Mouse (Mus musculus) heart, embryonic 15.5 days (tissue): ENCODE measurements at regions not wholly inside any gene's neighbourhood (a gene's known extent, or its start where the extent isn't known, plus 50 kb on each side); places are given as distances from the start of the nearest gene placed in this dataset.

ENCODE experiments used
- ATAC-seq: fragments of 200-750 bp; cut with Nextera tagmentation; replicated peaks from 2 replicates; pipeline ENCODE4 v1.8.0; 2017; ENCODE audit warnings: low read depth, moderate TSS enrichment; ENCODE audit not compliant: insufficient number of reproducible peaks, insufficient read depth, low FRiP score
- H3K27ac ChIP-seq: fragments of 300-500 bp; sonication (generic); 2 replicates; pipeline ENCODE4 v1.5.1; 2015; ENCODE audit warnings: mild to moderate bottlenecking, inconsistent platforms
- H3K27me3 ChIP-seq: fragments of 300-500 bp; sonication (generic); 2 replicates; pipeline ENCODE4 v1.6.1; 2015; ENCODE audit warnings: inconsistent platforms
- H3K36me3 ChIP-seq: fragments of 300-500 bp; sonication (generic); 2 replicates; pipeline ENCODE4 v1.6.1; 2015; ENCODE audit warnings: mild to moderate bottlenecking, inconsistent platforms
- H3K4me1 ChIP-seq: fragments of 300-500 bp; sonication (generic); replicated peaks from 2 replicates; pipeline ENCODE4 v1.6.1; 2015; ENCODE audit warnings: inconsistent platforms
- H3K4me2 ChIP-seq: fragments of 300-500 bp; sonication (generic); 2 replicates; pipeline ENCODE4 v1.6.1; 2015; ENCODE audit warnings: inconsistent platforms, mild to moderate bottlenecking, moderate library complexity
- H3K4me3 ChIP-seq: fragments of 300-500 bp; sonication (generic); 2 replicates; pipeline ENCODE4 v1.5.1; 2015; ENCODE audit warnings: mild to moderate bottlenecking, inconsistent platforms
- H3K9ac ChIP-seq: fragments of 300-500 bp; sonication (generic); 2 replicates; pipeline ENCODE4 v1.6.1; 2015; ENCODE audit warnings: mild to moderate bottlenecking, inconsistent platforms
- H3K9me3 ChIP-seq: fragments of 300-500 bp; sonication (generic); replicated peaks from 2 replicates; pipeline ENCODE4 v1.6.1; 2016; ENCODE audit warnings: inconsistent platforms
- WGBS: fragments of 180-500 bp; shearing (Covaris S2); methylation state at CpG from one replicate; pipeline ENCODE4 v1.1.7; 2015; ENCODE audit warnings: mixed read lengths; 5-methylcytosine and 5-hydroxymethylcytosine counted together

DNA sequence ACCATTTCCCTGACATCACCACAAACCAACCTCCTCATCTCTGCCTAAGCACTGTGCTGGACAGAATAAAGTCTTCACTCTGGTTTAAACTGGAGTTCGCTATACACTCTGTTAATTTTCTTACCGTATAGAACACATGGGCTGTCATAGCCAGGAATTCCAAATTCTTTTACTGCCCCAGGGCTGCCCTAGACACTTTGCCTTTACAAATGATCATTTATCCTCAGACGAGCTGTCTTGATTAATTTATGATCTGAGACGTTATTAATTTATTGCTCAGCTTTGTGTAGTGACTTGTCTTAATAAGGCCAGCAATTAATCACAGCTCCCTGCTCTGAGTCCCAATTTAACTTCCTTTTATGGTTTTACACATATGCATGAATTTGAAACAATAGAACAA is 125.2 kb upstream of the Lnx1 start:
- Histone ChIP-seq H3K27me3 (peaks cover 12% of the 10 kb centered on the region; the same call in 1 of the 2 replicates), H3K4me3 (no peak overlapping the region), H3K4me1 (no peaks in the 10 kb centered on the region), H3K9me3 (no peaks in the 10 kb centered on the region), H3K27ac (no peak overlapping the region), H3K4me2 (no peak overlapping the region), H3K9ac (no peak overlapping the region), H3K36me3 (no peaks in the 10 kb centered on the region)
- WGBS: 68% methylated on average over 4 of the region's 4 CpGs
- ATAC-seq: no peak

DNA sequence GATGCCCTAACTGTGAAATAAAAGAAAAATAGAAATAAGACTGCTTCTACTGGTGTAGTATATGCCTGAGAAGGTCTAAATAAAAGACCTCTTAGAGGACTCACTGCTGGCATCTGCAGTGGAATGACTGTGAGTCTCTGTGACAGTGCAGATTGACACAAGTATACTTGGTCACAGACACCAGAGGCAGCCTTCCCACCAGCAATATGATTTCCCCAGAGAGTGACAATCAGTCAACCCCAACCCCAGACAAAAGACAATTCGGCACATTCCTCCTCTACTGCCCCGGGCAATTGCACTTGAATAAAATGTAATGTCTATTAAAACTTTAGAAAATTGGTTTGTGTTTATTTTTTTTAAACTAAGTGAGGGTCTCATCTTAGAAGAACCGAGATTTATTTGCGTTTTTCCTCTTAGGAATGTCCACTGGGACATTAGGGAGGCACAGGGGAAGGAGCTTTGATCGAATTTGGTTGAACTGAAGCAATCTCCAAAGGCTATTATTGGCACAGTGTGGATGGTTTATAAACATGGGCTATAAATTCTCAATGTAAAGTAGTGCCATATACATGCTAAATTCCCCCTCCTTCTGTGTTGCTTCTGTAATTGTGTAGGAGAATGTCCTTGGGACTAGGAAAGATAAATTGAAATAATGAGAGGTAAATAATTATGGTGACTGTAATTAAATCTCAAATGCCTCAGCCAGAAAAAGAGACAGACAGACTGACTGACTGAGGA is 123.0 kb upstream of the Lnx1 start:
- Histone ChIP-seq H3K9ac (no peak overlapping the region), H3K27me3 (peaks cover 25% of the 10 kb centered on the region), H3K36me3 (no peaks in the 10 kb centered on the region), H3K9me3 (no peaks in the 10 kb centered on the region), H3K4me3 (no peak overlapping the region), H3K27ac (no peak overlapping the region), H3K4me1 (no peaks in the 10 kb centered on the region), H3K4me2 (no peak overlapping the region)
- ATAC-seq: no peak
- WGBS: 58% methylated on average over 5 of the region's 5 CpGs

DNA sequence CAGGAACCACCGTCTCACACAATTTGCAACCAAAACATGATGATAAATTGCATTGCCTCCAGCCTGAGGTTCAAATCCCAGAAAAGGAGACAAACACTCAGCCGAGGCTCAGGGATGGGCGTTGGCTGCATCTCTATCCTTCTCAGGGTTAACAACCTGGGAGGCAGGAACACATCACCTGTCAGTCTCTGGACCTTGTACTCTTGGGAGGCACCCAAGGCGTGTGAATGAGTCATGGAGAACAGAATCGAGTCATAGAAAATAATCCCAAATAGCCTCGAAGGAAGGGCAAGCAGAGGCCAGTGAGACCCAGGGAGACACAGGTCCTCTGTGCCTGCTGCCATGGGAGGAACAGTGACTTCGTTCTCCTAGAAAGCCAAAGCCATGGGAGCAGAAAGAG is 121.0 kb upstream of the Lnx1 start:
- 72% methylated on average over 7 of the region's 7 CpGs for WGBS
- Histone ChIP-seq H3K4me3 (no peak overlapping the region), H3K36me3 (no peaks in the 10 kb centered on the region), H3K9me3 (no peaks in the 10 kb centered on the region), H3K27ac (no peak overlapping the region), H3K4me1 (no peaks in the 10 kb centered on the region), H3K4me2 (no peak overlapping the region), H3K27me3 (peaks cover 29% of the 10 kb centered on the region), H3K9ac (no peak overlapping the region)
- no peak for ATAC-seq

DNA sequence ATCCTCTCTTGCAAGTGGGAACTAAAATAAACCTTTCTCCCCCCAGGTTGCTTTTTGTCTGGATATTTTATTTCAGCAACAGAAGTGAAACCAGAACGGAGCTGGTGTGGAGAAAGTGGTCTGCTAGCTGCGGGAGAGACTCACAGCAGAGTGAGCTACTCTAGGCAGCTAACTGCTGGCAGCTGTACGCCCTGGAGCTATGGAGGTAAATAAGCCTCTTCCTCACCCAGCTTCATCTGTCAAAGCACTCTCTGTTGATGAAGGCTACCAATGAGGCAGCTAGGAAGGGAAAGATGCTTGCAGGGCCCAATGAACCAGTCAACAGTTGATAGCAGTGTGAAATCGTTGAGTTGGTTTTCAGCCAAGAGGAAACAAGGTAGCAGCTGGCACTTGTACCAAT is 119.3 kb upstream of the Lnx1 start:
- Histone ChIP-seq H3K9me3 (no peaks in the 10 kb centered on the region), H3K9ac (no peak overlapping the region), H3K27ac (no peak overlapping the region), H3K36me3 (no peaks in the 10 kb centered on the region), H3K4me1 (peaks cover 5% of the 10 kb centered on the region; the same call in 1 of the 2 replicates), H3K4me3 (no peak overlapping the region), H3K27me3 (peaks cover 45% of the 10 kb centered on the region), H3K4me2 (no peak overlapping the region)
- WGBS: 67% methylated on average over 4 of the region's 4 CpGs
- ATAC-seq: no peak

DNA sequence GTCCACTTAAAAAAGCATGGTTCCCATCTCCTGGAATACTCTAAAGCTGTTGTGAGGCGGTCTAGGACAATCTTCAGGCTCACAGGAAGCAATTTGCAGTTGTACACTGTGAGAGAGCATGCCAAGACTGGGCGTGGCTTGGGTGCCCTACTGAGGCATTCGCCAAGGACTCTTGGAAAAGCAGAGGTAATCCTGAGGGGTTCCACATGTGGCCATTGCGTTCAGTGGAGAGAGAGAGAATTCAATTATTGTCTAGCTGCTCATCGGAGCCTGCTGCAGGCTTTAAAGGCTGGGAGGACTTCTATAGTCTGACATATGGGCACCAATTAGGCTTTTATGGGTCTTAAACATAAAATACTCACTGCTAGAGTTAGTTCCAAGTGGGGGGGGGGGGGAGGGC is 113.8 kb upstream of the Lnx1 start:
- no peak overlapping the region for H3K9ac ChIP-seq
- no peak overlapping the region for H3K27ac ChIP-seq
- H3K27me3 ChIP-seq: peaks cover 46% of the 10 kb centered on the region
- H3K36me3 ChIP-seq: no peaks in the 10 kb centered on the region
- H3K4me3 ChIP-seq: no peak overlapping the region
- H3K4me1 ChIP-seq: peaks cover 8% of the 10 kb centered on the region
- no peaks in the 10 kb centered on the region for H3K9me3 ChIP-seq
- H3K4me2 ChIP-seq: no peak overlapping the region
- WGBS: 68% methylated on average over 5 of the region's 5 CpGs
- no peak for ATAC-seq

DNA sequence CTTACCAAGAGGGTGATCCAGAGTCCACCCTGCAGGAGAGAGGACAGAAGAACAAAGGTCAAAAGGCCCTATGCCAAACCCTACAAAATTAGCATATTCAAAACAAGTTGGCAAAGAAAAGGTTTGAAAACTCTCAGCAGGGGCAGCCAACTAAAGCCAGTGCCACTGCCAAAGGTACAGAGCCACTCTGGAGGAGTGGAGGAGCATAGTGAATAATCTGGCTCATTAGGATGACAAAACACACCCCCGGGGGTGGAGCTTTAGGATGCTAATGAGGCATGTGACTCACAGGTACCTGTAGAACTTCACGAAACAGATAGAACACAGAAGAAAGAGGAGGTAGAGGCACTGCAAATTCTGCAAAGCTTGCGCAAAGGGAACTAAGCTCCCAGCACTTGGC is 110.7 kb upstream of the Lnx1 start:
- no peak for ATAC-seq
- no peak overlapping the region for H3K27ac ChIP-seq
- no peaks in the 10 kb centered on the region for H3K9me3 ChIP-seq
- no peaks in the 10 kb centered on the region for H3K36me3 ChIP-seq
- H3K4me1 ChIP-seq: peaks cover 24% of the 10 kb centered on the region
- H3K4me2 ChIP-seq: no peak overlapping the region
- H3K27me3 ChIP-seq: peaks cover 56% of the 10 kb centered on the region
- H3K9ac ChIP-seq: no peak overlapping the region
- 38% methylated on average over 3 of the region's 3 CpGs for WGBS
- H3K4me3 ChIP-seq: no peak overlapping the region

DNA sequence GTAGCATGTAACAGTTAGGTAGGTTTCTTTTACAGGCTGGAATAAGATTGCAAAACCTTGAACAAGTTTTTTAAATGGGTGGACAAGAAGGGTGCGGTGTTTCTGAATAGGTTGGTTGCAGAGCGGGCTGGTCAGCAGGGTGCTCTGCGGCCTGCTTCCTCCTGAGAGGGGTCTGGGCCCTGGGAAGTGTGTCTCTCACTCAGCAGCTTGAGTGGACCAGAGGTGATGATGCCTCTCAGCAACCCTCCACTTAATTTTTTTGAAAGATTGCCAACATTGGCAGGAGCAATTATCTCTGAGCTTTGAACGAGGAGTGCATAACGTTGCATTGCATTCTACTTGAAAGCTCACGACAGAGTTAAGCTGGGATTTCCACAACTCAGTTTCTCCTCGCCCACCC is 108.3 kb upstream of the Lnx1 start:
- Histone ChIP-seq H3K4me1 (peaks cover 20% of the 10 kb centered on the region), H3K4me3 (no peak overlapping the region), H3K4me2 (peak overlapping the region; percentile 21), H3K27me3 (peaks cover 63% of the 10 kb centered on the region), H3K9me3 (no peaks in the 10 kb centered on the region), H3K27ac (no peak overlapping the region), H3K9ac (no peak overlapping the region), H3K36me3 (no peaks in the 10 kb centered on the region)
- peak; percentile 62; the same call in 1 of the 2 replicates for ATAC-seq
- 39% methylated on average over 7 of the region's 7 CpGs for WGBS

DNA sequence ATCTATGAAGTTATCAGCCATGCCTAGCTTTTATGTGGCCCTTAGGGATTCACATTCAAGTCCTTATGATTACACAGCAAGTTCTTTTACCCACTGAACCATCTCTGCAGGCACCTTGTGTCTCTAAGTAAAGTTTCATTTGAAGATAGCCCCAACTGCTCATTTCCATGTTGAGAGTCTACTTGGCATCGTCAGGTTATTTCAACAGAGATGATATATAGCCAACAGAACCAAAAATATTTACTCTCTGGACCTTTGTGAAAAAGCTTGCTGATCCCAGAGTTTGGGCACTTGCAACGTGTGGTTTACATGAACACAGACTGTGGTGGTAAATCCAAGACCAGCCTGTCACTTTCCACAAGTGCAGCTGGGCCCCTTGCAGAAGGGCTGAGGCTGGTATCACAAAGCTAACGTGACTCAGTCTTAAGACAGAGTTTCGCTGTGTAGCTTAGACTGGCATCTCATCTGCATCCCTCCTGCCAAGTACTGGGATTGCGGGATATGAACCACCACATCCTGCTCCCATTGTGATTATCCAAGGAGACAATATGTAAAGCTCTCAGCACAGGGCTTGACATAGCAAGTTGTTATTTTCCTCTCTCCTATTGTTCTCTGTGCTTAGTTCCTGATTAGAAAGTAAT is 105.0 kb upstream of the Lnx1 start:
- Histone ChIP-seq H3K9ac (no peak overlapping the region), H3K9me3 (no peaks in the 10 kb centered on the region), H3K36me3 (no peaks in the 10 kb centered on the region), H3K27ac (no peak overlapping the region), H3K4me1 (peaks cover 16% of the 10 kb centered on the region), H3K27me3 (peaks cover 62% of the 10 kb centered on the region), H3K4me2 (no peak overlapping the region), H3K4me3 (no peak overlapping the region)
- 63% methylated on average over 5 of the region's 5 CpGs for WGBS
- ATAC-seq: no peak

DNA sequence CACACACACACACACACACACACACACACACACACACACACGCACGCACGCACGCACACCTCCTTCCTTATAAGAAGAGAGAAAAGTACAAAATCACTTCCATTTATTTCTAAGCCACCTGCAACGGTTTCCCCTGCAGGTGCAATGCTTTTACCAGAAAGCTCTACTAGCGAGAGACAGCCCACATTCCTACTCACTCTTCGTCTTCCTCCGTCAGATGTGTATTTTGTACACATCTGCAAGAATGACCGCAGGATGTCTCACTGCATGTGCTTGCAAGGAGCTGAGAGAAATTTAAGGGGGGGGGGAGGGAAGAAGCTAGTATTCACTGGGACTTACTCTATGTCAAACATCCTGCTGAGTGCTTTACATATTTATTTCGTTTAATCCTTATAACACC is 99.2 kb upstream of the Lnx1 start:
- H3K36me3 ChIP-seq: no peaks in the 10 kb centered on the region
- ATAC-seq: no peak
- no peak overlapping the region for H3K9ac ChIP-seq
- H3K4me3 ChIP-seq: no peak overlapping the region
- H3K27me3 ChIP-seq: peaks cover 72% of the 10 kb centered on the region
- no peaks in the 10 kb centered on the region for H3K4me1 ChIP-seq
- H3K9me3 ChIP-seq: no peaks in the 10 kb centered on the region
- no peak overlapping the region for H3K4me2 ChIP-seq
- 71% methylated on average over 10 of the region's 10 CpGs for WGBS
- no peak overlapping the region for H3K27ac ChIP-seq

DNA sequence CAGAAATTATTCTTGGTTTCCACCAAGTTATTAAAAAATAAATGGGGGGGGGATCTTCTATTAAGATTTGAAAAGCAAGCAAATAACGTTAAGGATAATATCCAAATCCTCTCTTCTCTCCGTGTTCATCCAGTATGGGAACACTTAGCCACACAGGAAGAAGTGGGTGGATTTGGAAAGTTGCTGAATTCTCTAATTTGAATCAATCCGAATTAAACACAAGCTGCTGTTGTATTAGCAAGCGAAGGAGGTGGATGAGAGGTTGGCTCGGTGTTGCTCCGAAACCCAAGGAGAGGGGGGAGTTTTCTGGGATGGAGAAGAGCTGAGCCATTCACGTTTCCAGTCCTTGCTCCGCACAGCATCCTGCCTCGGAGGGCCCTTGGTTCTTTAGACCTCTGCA is 97.6 kb upstream of the Lnx1 start:
- WGBS: 80% methylated on average over 9 of the region's 9 CpGs
- Histone ChIP-seq H3K36me3 (no peaks in the 10 kb centered on the region), H3K4me3 (no peak overlapping the region), H3K9me3 (no peaks in the 10 kb centered on the region), H3K9ac (no peak overlapping the region), H3K4me1 (peaks cover 3% of the 10 kb centered on the region; the same call in 1 of the 2 replicates), H3K27ac (no peak overlapping the region), H3K27me3 (peaks cover 71% of the 10 kb centered on the region), H3K4me2 (no peak overlapping the region)
- no peak for ATAC-seq

DNA sequence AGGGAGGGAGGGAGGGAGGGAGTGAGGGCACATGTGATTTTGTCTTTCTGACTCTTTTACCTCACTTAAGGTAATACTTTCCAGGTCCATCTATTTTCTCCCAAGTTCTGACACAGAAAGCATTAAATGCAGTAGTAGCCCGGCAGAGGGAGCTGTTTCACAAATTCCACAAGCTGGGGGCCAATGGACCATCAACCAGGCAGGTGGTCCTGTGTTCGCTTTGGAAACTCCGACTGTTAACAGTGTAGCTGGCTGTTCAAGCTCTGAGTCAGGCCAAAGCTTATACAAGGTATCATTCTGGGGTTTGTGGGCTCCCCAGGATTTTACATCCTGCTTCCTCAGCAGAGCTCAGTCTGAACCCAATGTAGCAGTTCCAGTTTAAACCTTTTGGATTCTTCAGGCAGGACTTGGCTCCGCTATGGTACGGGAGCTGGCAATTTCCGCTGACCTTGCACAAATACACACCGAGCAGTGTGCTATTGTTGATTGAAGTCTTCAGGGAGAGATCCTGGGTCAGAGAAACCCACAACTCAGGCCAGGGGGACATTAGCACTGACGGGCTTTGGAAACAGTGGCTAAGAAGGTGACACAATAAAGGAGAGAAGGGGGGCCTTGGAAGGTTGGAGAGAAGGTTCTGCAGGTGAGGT is 93.8 kb upstream of the Lnx1 start:
- ATAC-seq: no peak
- Histone ChIP-seq H3K9me3 (no peaks in the 10 kb centered on the region), H3K4me3 (no peak overlapping the region), H3K4me1 (peaks cover 14% of the 10 kb centered on the region), H3K9ac (no peak overlapping the region), H3K36me3 (no peaks in the 10 kb centered on the region), H3K4me2 (no peak overlapping the region), H3K27me3 (peaks cover 45% of the 10 kb centered on the region), H3K27ac (no peak overlapping the region)
- 46% methylated on average over 8 of the region's 8 CpGs for WGBS
